Mouse (Mus musculus) T-helper 17 cell (primary cell): ENCODE measurements at regions not wholly inside any gene's neighbourhood (a gene's known extent, or its start where the extent isn't known, plus 50 kb on each side); places are given as distances from the start of the nearest gene placed in this dataset.

Experiments used
- in situ Hi-C, 2 experiments: fragments of 300-600 bp; cut with MboI, MseI; formaldehyde crosslinking; loops; 1 replicate in 1 of 2; 2 replicates in 1 of 2; pipeline ENCODE4 v1.15.1; 2025; ENCODE audit warnings: high pct_unique_total_duplicates in 2 of 2

DNA sequence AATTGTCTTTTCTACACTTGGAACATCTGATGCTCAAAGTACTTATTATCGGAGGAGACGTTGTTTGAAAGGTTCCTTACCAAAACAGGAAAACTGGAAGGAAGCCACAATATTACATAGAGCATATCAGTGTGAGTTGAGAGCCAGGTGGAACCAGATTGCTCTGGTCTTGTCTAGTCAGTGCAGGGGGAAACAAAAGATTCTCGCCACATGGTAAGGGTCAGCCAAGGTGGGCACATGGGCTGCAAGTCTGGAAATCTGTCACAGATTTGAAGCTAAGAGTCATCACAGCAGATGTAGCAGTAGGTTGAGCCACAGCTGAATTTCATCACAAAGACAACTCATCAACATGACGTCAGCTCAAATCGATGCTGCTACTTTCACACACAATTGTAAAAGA is 681.8 kb downstream of the Stpg2 start:
- in situ Hi-C loops: no loop called here

DNA sequence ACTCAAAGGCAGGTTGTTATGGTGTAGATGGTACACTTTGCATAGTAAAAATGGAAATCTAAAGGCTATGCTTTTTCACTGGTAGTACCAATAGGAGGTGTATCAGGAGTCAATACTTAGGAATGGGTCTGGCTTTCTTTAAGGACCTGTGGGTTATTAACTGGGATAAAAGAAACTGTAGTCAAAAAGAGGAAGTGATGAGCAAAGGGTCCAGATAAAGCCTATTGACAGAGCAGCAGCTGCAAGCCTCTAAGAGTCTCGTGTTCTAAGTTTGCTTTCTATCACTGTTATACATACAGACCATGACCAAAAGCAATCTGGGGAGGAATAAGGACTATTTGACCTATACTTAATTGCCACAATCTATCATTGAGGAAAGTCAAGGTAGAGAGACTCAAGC is 683.0 kb downstream of the Stpg2 start:
- in situ Hi-C loops: no loop called here

DNA sequence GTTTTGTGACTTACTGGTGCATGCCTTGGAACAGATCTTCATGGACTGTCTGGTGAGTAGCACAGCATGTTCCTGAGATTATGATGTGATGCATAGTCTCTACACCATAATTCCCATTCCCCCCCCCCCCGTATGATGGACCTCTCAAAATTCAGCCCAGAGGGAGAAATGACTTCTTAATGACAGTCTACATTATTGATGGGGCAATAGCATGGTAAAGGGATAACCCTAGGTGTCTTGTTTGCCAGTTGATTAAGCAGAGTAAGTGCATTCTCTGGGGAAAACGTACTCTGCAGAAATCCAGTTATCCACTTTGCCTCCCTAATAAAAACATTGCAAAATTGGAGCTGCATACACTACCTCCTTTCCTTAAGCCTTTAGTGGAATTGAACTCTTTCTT is 684.7 kb downstream of the Stpg2 start:
- in situ Hi-C loops: no loop called here

DNA sequence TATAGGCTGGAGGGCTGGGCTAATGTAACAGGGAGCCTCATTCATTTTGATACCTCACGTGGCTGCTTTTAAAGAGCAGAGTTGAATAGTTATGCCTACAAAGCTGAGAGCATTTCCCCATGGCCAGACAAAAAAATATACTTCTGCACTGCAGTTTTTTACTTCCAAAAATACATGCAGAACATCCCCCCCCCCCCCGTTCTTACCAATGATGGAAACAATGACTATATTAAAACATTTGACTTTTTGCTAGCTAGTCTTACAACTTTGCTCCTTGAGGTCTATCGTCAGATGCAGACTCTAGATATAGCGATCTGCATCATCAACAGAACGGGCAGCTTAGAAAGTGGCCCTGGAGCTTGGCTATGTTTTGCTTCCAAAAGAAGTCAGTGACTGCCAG is 692.4 kb downstream of the Stpg2 start:
- in situ Hi-C loops: no loop called here

DNA sequence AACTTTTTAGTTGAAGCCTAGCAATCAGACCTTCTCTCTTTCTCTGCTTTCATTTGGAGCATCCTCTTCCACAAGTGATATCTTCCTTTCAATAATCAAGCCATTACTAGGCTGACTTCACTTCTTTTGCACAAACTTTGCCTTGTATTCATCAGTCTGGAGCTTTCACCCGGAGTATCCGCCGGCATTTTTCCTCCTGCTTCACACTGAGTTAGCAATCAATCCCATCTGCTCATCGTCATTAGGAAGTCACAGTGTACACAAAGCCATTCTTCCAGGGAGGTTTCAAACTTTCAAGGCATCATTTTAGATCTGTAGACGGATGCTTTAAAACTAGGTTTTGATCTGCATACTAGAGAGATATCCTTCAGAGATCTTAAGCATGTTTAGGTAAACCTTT is 693.7 kb downstream of the Stpg2 start:
- in situ Hi-C loops: no loop called here

DNA sequence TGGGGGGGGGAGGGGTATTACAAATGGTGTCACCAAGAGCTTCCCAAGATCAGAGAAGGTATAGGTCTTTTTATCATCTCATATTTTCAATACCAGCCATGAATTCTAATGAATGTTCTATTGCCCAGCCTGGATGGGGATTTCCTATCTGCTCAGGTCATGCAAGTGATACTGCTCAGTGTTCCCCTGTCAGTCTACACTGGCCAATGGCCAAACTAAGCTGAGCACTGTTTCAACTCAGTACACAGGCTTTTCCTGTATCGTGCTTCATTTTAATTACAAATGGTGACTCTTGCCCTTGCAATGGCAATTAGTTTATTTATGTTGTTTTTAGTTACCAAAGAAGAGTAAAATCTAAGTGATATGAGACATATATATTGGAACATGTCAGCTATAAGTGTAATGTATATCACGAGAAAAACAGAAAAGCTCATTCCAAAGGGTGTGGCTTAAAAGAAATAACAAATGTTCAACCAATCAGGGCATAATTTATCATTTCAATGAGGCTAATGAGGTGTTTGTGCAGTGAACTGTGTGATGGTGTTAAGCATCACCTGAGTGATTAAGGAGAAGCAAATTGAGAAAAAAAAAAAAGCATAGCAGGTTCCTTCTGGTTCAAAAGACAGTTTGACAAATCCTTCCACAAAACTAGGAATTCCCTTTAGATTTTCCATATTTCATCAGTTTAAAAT is 708.3 kb downstream of the Stpg2 start:
- in situ Hi-C loops: no loop called here

DNA sequence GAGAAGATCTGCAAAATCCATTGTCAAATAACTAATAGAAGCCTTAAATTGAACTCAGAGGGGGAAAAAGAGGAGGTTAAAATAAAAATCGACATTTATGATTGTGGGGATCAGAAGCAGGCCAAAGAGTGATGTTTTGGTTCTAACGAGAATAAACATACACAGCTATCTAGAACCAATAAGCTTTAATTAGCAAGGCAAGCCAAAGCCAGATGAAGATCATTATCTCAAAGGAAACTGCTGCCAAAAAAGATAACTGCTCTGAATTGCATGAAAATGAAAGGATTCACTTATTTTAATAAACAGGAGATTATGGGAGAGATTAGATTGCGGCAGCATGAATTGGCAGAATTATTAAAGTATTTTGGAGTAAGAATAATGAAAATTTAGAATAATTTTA is 716.8 kb downstream of the Stpg2 start:
- in situ Hi-C loops: no loop called here

DNA sequence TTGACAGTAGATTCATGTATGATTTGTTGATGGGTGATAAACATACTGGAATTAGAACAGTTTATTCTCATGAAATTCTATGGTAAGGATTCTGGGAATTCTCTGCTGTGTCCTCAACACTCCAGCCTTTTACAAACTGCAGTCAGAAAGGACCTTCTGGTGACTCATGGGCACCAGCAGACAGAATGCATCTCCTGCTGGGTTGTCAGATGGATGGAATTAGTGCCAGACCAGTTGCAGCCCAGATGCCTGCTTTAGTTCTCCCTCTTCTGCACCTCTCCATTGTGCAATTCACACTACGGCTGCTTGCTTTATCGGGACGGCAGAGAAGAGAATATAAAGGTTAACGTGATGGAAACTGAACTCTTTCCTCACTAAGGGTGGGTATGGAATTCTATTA is 727.5 kb downstream of the Stpg2 start:
- in situ Hi-C loops: no loop called here

DNA sequence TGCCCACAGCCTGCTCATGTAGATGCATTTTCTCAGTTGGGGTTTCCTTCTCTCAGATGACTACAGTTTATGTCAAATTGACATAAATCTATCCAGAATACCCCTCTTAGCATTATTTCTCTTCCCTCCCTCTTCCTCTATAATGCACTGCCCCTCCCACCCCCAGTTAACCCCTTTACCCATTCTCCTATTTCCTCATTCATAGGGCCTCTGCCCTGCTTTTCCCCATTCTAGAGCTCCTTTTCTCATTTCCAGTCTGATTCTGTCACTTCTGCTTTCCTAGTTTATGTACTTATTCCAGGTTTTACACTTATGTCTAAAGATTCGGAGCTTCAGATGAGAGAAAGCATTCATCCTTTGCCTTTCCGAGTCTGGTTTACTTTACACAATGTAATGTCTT is 740.7 kb downstream of the Stpg2 start:
- in situ Hi-C loops: no loop called here

DNA sequence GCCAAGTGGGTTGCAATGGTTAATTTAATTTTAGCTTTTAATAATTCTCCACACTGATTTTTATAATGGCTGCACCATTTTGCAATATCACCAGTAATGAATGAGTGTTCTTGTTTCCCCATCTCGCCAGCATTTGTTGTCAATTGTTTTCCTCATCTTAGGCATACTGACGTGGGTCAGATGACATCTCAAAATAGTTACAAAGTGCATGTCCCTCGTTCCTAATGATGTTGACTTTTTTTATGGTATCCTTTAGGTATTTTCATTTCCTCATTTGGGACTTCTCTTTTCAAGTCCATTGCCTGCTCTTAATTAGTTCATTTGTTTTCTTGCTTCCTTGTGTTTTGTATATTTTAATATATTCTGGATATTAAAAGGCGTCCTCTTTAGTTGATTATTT is 741.8 kb downstream of the Stpg2 start:
- in situ Hi-C loops: no loop called here

DNA sequence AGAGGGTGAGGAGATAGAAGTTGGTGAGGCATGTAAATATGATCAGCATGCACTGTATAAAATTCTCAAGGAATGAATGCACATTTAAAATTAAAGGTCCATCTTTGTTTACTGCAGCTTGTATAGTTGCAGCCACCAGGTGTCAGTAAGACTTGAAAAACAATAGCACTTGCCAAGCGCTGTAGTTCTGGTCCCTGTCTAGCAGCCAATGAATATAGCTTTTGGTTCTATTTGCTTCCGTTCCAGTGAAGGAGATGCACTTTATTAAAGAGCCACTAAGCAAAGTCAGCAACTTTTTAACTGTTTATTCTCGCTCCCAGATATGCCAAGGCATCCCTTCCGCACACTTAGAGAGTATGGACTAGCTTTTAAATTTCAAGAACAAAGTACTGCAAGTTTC is 743.6 kb downstream of the Stpg2 start:
- in situ Hi-C loops: no loop called here

DNA sequence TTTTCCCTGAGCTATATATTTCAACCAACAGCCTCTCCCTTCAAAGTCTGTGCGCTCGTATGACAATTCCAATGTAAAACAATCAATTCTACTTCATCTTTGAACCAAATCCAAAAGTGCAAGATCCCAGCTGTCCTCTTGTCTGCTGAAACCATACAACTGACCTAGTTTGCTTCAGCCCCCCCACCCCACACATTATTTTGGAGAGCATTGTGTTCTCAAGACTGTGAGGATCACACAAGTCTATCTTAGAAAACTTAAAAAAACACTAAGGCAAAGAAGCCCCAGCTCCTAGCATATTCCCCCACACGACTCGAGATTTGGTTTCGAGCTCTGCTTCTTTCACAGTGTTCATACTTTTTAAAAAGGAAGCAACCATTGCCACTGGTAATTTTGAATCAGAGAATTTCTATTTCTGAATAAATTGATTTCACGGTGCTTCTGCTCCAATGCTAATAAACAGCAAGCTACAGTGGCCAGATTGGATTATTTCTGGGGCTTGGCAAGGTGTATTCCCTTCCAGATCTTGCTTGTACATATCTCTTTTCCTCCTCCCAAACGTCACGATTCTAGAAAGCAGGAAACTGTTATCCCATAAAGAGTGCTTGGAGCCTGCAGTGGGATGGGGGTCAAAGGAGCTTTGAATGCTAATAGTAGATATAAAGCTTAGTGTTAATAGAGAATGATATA is 744.7 kb downstream of the Stpg2 start:
- in situ Hi-C loops: no loop called here

DNA sequence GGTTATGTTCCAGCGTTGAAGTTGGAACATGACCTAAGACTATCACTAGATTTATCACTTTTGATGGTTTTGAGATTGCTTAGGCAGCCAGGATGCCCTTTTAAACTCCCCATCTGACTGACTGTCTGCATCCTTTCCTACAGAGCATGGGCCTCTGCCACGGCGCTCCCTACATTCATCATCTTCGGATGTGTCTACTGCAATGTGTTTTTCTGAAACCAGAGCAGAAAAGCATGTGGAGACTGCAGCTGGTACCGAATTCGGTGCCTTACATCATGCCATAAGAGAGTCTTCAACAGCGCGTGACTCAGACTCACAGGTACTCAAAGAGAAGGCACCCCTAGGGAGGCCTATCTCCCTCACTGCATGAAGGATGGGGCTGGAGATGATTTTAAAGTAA is 746.0 kb downstream of the Stpg2 start:
- in situ Hi-C loops: no loop called here

DNA sequence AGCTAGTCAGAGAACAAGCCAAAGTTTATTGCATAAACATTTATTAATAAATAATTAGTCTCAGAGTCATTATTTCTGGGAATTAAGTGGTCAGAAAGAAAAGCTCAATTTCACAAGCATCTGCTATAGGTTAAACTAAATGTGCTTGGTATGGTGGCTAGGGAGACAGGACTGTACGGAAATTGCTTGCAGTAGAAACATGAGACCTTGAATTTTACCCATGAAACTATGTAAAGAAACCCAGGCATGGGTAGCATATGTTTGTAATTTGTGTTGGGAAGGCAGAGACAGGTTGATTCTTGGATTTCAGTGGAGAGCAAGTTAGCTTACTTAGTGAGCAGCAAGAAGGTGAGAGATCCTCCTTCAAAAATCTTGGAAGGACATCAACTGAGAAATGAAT is 772.7 kb downstream of the Stpg2 start:
- in situ Hi-C loops: no loop called here

DNA sequence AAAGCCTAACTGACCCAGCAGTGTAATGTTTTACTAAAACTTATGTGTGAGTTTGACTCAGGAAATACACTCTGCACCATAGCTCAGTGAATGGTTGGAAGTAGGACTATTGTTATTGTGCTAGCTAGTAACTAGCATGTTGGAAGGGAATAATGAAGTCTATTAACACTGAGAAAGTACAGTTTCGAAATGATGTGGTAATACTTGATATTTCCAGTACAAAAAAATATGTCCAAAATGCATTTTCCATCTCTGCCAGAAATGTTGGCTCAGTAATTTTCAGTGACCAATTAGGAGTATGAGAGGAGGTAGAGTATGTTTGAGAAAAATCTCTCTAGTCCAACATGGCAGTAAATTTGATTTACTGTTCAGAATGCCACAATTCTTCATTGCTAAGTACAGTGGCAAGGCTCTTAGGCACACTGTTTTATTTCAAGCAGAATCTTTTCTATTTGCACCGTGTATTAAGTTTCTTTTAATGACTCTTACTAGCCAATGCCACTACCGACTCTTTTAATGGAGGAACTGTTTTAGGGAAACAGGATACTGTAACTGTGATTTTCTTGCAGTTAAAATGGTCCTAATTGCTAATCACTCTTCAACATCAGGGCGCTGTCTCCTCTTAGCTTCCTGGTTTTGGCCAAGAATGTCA is 780.5 kb downstream of the Stpg2 start:
- in situ Hi-C loops: no loop called here

DNA sequence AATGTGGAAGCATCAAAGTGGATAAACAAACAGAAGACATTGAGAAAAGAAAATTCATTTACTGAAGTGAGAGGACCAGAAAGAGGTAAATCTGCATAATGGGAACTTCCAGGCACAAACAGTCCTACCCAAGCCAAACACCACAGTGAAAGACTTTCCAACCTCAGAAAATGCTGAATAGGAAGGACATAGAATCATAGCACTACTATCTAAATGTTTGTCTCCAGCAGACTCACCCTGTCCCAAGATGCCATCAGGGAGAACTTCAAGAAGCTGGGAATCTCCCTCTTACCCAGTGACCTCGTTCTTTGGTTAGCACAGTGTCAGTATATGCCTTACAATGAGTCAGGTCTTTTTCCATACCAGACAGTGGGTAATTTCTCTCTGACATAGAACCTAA is 783.4 kb downstream of the Stpg2 start:
- in situ Hi-C loops: no loop called here

DNA sequence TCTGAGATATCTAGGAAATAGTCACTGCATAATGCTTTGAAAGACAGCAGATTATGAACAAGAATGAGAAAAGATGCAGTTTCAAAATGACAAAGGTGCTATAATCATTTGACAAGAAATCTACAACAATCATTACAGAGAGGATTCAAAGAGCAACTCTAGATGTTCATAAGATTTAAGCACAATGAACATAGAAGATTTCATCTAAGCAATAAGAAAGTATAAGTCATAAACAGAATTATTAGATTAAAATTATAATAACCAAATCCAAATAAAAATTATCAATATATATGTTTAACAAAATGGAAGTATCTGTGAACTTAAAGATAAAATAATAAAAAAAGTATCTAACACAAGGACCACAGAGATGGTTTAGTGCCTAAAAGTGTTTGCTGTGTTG is 783.9 kb downstream of the Stpg2 start:
- in situ Hi-C loops: no loop called here

DNA sequence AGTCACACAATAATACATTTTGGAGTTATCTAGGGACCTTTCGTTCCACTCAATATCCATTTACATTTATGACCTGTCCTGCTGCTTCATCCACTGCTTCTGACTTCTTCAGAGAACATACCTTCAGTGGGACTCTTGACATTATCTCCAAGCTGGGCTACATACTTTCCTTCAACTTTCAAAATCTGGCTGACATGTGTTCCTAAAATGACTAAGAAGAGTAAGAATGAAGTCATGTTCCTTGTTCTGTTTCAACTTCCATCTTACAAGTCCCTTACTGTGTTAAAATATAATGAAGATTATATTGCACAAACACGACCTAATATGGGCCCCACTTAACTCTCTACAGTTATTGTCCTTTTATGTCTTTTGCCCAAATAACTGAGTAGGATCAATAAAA is 807.0 kb downstream of the Stpg2 start:
- in situ Hi-C loops: no loop called here

DNA sequence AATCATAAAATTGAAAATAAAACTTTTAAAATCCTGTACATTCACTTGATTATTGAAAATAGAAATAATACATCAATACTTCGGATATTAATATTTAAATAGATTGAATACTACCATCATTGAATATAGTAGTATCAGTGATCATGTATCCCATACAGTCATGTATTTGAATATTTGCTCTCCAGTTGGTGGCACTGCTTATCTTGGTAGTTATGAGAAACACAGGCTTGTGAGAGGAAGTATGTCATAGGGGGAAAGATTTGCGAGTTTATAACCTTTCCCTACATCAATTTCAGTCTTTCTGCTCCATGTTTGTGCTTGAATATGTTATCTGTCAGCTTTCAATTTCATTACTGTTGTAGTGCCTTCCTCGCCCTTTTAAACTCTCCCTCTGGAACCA is 828.6 kb downstream of the Stpg2 start:
- in situ Hi-C loops: no loop called here

DNA sequence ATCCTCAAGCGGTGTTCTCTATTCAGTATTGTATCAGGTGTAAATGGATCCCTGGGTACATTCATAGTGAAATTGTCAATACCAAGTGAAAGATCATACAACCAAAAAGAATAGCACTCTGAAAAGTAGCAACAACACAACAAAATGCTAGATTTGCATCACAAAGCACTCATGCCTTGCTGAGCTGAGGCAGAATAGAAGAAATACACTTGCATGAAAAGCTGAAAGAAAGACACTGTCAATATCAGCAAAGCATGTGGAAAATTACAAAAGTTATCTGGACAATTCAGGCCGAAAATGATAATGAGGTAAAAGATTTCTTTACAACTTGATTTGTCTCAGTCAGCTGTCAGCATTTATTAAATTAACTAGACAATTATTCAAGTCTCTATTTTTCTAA is 829.6 kb downstream of the Stpg2 start:
- in situ Hi-C loops: no loop called here

DNA sequence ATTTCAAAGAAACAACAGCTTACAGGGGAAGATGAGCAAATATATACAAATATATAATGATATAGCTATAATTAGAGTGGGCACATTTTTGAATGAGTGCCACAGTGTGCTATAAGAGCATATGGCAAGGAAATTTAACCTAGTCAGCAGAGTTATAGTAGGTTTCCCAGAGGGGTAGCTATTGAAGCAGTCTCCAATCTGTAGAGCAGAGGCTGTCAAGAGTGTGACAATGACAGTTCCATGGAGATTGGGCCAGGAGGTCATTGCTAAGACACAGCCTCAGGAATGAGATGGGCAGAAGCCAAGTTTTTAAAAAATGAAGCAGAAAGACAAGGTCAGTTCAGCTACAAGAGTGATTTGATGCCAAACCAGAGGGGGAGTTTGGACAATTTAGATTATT is 839.4 kb downstream of the Stpg2 start:
- in situ Hi-C loops: no loop called here

DNA sequence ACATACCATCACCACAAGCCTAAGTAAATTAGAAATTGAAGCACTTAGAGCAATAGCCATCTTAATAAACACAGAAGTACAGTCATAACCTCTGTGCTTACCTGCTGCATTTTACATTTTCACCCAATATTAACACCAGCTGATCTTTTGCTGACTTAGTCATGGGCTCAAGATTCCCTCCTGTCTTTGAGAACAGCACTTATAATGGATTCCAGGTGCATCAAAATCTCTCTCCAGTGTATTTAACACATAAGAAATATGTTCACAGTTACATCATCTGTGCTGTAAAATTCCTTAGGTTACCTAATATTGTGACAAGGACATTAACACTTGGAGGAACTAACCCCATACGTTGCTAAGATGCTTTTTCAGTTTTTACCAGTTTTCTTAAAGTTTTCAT is 849.1 kb downstream of the Stpg2 start:
- in situ Hi-C loops: no loop called here

DNA sequence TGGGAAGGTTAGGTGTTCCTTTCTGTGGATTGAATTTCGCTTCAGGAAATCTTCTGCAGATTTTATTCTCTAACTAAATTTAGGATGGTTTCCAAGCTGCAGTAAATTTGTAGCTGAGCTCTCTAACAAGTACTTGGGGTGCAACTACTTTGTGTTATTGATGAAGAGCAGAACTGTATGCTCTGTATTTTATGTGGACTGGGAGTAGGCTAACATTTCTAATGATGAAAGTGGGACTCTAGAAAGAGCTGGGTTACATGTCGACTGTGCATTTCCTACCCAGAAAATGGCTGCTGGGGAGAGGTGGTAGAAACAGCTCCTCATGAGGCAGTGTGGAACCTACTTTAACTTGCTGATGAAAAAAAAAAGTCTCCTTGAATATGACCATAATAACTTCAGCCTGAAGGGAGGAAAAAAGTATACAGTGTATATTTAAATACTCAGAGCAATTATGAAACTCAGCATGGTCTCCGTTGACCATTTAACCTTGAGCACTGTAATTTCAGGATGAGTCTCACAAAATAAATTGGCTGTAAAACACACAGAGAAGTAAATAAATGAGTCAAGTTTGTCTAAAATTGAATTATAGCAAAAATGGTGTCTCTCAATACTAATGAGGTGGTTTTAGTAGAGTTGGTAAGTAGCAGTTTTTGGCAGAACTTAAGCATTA is 852.6 kb downstream of the Stpg2 start:
- in situ Hi-C loops: no loop called here
